Comparison of ENCODE assay signal across 19 mouse cellular contexts in genomic region chr10:80194441-80194840, GRCm38 (mm10). TPM values are rescaled to one million over a fixed set of nuclear protein-coding genes. Genes with fewer than 3 reads are reported as not detected.
A peak's percentile ranks its signal among the peaks of the same experiment; 100 is the strongest.
DNase-seq lines count a peak whose midpoint lies in the region; ATAC-seq and TF ChIP-seq lines count a peak whose summit lies in the region.
"Had no signal": no experiment of that assay in that cellular context is flagged by ENCODE, and none has a peak within 500 bp of the region (broad histone marks: within the 10 kb centered on the region; RNA-seq: fewer than 3 reads in every experiment).

No protein-coding gene starts in this region.

- no peak for ATAC-seq in forebrain, embryonic 12.5 days (ENCODE audit: low FRiP score)
- ATAC-seq in forebrain, embryonic 14.5 days, result no peak
- ATAC-seq in midbrain, postnatal 0 days (ENCODE audit: low FRiP score), result no peak
- ATAC-seq in midbrain, embryonic 14.5 days (ENCODE audit: low FRiP score, low TSS enrichment), result no peak
- no peak for ATAC-seq in CD4-positive, CD25-positive, alpha-beta regulatory T cell, adult 4 months
- ATAC-seq: lung, postnatal 0 days had no signal

- H3K4me2 ChIP-seq in forebrain, embryonic 12.5 days, result no peak overlapping the region
- no peak overlapping the region for H3K4me2 ChIP-seq in forebrain, embryonic 14.5 days (ENCODE audit: low read length)
- H3K4me2 ChIP-seq in midbrain, postnatal 0 days (ENCODE audit: low read depth, low read length, poor library complexity, severe bottlenecking), result no peak overlapping the region
- no peak overlapping the region for H3K4me2 ChIP-seq in midbrain, embryonic 14.5 days (ENCODE audit: low read length)
- H3K4me2 ChIP-seq: embryonic facial prominence, embryonic 13.5 days; heart, embryonic 12.5 days; liver, embryonic 15.5 days had no signal

- no peaks in the 10 kb centered on the region for H3K36me3 ChIP-seq in forebrain, embryonic 12.5 days (replicated peaks)
- H3K36me3 ChIP-seq in forebrain, embryonic 14.5 days (ENCODE audit: control insufficient read depth, insufficient read depth, low read length), result no peaks in the 10 kb centered on the region
- no peaks in the 10 kb centered on the region for H3K36me3 ChIP-seq in midbrain, embryonic 10.5 days
- H3K36me3 ChIP-seq in midbrain, postnatal 0 days (ENCODE audit: insufficient read depth, low read length), result no peaks in the 10 kb centered on the region
- no peaks in the 10 kb centered on the region for H3K36me3 ChIP-seq in embryonic facial prominence, embryonic 10.5 days (replicated peaks)
- 0 out of 2 replicates have a peak, but pooled peaks cover under 1% of the 10 kb centered on the region for H3K36me3 ChIP-seq in midbrain, embryonic 14.5 days (ENCODE audit: control insufficient read depth, insufficient read depth, low read length)
- H3K36me3 ChIP-seq: embryonic facial prominence, embryonic 13.5 days; heart, embryonic 12.5 days; liver, embryonic 15.5 days had no signal

- H3K27ac ChIP-seq in forebrain, embryonic 12.5 days, result peak overlapping the region; percentile 78
- no peak overlapping the region for H3K27ac ChIP-seq in forebrain, embryonic 14.5 days (ENCODE audit: low read depth, low read length)
- peak overlapping the region; percentile 96 for H3K27ac ChIP-seq in midbrain, embryonic 10.5 days (replicated peaks)
- no peak overlapping the region for H3K27ac ChIP-seq in midbrain, postnatal 0 days (ENCODE audit: low read depth, low read length)
- peak overlapping the region; percentile 12 for H3K27ac ChIP-seq in embryonic facial prominence, embryonic 10.5 days (replicated peaks)
- H3K27ac ChIP-seq in midbrain, embryonic 14.5 days (replicated peaks; ENCODE audit: low read depth, low read length), result peak overlapping the region; percentile 70
- H3K27ac ChIP-seq: embryonic facial prominence, embryonic 13.5 days; kidney, postnatal 0 days; layer of hippocampus, adult 2 months; liver, embryonic 15.5 days had no signal

- TF ChIP-seq CTCF in midbrain, postnatal 0 days (IDR thresholded peaks at IDR 0.05), result no peak

- H3K4me3 ChIP-seq in forebrain, embryonic 12.5 days (replicated peaks), result no peak overlapping the region
- H3K4me3 ChIP-seq in forebrain, embryonic 14.5 days (ENCODE audit: low read depth, low read length), result no peak overlapping the region
- H3K4me3 ChIP-seq in midbrain, embryonic 10.5 days, result peak overlapping the region; percentile 31
- H3K4me3 ChIP-seq in midbrain, postnatal 0 days (ENCODE audit: low read depth, low read length), result no peak overlapping the region
- no peak overlapping the region for H3K4me3 ChIP-seq in embryonic facial prominence, embryonic 10.5 days
- no peak overlapping the region for H3K4me3 ChIP-seq in midbrain, embryonic 14.5 days (replicated peaks; ENCODE audit: low read depth, low read length)
- H3K4me3 ChIP-seq: embryonic facial prominence, embryonic 13.5 days; heart, embryonic 12.5 days; layer of hippocampus, adult 2 months; liver, embryonic 15.5 days; myocyte had no signal

- no peak overlapping the region for H3K9ac ChIP-seq in forebrain, embryonic 12.5 days
- H3K9ac ChIP-seq in forebrain, embryonic 14.5 days (ENCODE audit: low read length), result no peak overlapping the region
- H3K9ac ChIP-seq in midbrain, postnatal 0 days (replicated peaks; ENCODE audit: low read length, poor library complexity, severe bottlenecking), result no peak overlapping the region
- H3K9ac ChIP-seq in midbrain, embryonic 14.5 days (replicated peaks; ENCODE audit: low read length), result peak overlapping the region; percentile 36; the same call in 1 of the 2 replicates
- H3K9ac ChIP-seq: embryonic facial prominence, embryonic 13.5 days; heart, embryonic 12.5 days; liver, embryonic 15.5 days had no signal

- 7% methylated on average over 8 of the region's 8 CpGs for WGBS in forebrain, embryonic 12.5 days
- WGBS in forebrain, embryonic 14.5 days, result 7% methylated on average over 8 of the region's 8 CpGs
- 14% methylated on average over 8 of the region's 8 CpGs for WGBS in midbrain, embryonic 10.5 days
- WGBS in midbrain, postnatal 0 days, result 20% methylated on average over 8 of the region's 8 CpGs
- WGBS in embryonic facial prominence, embryonic 10.5 days, result 44% methylated on average over 8 of the region's 8 CpGs
- WGBS in midbrain, embryonic 14.5 days, result 9% methylated on average over 8 of the region's 8 CpGs

- peaks cover 71% of the 10 kb centered on the region for H3K4me1 ChIP-seq in forebrain, embryonic 12.5 days
- H3K4me1 ChIP-seq in forebrain, embryonic 14.5 days (ENCODE audit: control insufficient read depth, insufficient read depth, low read length), result peaks cover 9% of the 10 kb centered on the region
- peaks cover 95% of the 10 kb centered on the region for H3K4me1 ChIP-seq in midbrain, embryonic 10.5 days
- no peaks in the 10 kb centered on the region for H3K4me1 ChIP-seq in midbrain, postnatal 0 days (ENCODE audit: insufficient read depth, low read length)
- peaks cover 53% of the 10 kb centered on the region for H3K4me1 ChIP-seq in embryonic facial prominence, embryonic 10.5 days
- H3K4me1 ChIP-seq in midbrain, embryonic 14.5 days (ENCODE audit: control insufficient read depth, insufficient read depth, low read length), result peaks cover 30% of the 10 kb centered on the region

- peaks cover 31% of the 10 kb centered on the region for H3K27me3 ChIP-seq in forebrain, embryonic 12.5 days
- H3K27me3 ChIP-seq in forebrain, embryonic 14.5 days (replicated peaks; ENCODE audit: control insufficient read depth, insufficient read depth, low read length), result no peaks in the 10 kb centered on the region
- H3K27me3 ChIP-seq in midbrain, embryonic 10.5 days (ENCODE audit: low read depth, poor library complexity, severe bottlenecking), result peaks cover 81% of the 10 kb centered on the region
- no peaks in the 10 kb centered on the region for H3K27me3 ChIP-seq in midbrain, postnatal 0 days (ENCODE audit: insufficient read depth, low read length)
- H3K27me3 ChIP-seq in embryonic facial prominence, embryonic 10.5 days (replicated peaks; ENCODE audit: low read depth, poor library complexity, severe bottlenecking), result peaks cover 60% of the 10 kb centered on the region
- H3K27me3 ChIP-seq in midbrain, embryonic 14.5 days (ENCODE audit: control insufficient read depth, insufficient read depth, low read length), result no peaks in the 10 kb centered on the region

- H3K9me3 ChIP-seq in forebrain, embryonic 12.5 days, result no peaks in the 10 kb centered on the region
- H3K9me3 ChIP-seq in forebrain, embryonic 14.5 days (replicated peaks; ENCODE audit: control insufficient read depth, low read length), result no peaks in the 10 kb centered on the region
- H3K9me3 ChIP-seq in midbrain, embryonic 10.5 days (replicated peaks), result no peaks in the 10 kb centered on the region
- H3K9me3 ChIP-seq in midbrain, postnatal 0 days (ENCODE audit: low read length), result no peaks in the 10 kb centered on the region
- no peaks in the 10 kb centered on the region for H3K9me3 ChIP-seq in embryonic facial prominence, embryonic 10.5 days
- H3K9me3 ChIP-seq in midbrain, embryonic 14.5 days (ENCODE audit: control insufficient read depth, low read length), result no peaks in the 10 kb centered on the region
- H3K9me3 ChIP-seq: embryonic facial prominence, embryonic 13.5 days; heart, embryonic 12.5 days; liver, embryonic 15.5 days had no signal

- DNase-seq in forebrain, embryonic 14.5 days (ENCODE audit: low spot score), result no peak
- DNase-seq in midbrain, embryonic 10.5 days (ENCODE audit: low spot score), result peak; percentile 66
- no peak for DNase-seq in midbrain, postnatal 0 days (ENCODE audit: low spot score)
- DNase-seq in embryonic facial prominence, embryonic 10.5 days (ENCODE audit: low spot score), result no peak
- no peak for DNase-seq in midbrain, embryonic 14.5 days
- DNase-seq: adrenal gland, postnatal 14 days; cerebellum, adult 18-20 months; heart, postnatal 4 days; kidney, adult 11 months; thymus, postnatal 25 days had no signal

RNA-seq across cellular contexts. Expression of gene Efna2, which starts 15.2 kb away (rescaled TPM):
- 36.4 and 48.9 TPM in 2 replicates for polyA plus RNA-seq in forebrain, embryonic 12.5 days (2016; fragmentation: Nextera tagmentation; extraction: Ambion mirVana)
- polyA plus RNA-seq in forebrain, embryonic 14.5 days (2014; fragmentation: Nextera tagmentation; extraction: Ambion mirVana), result 14.5 and 20.6 TPM in 2 replicates
- polyA plus RNA-seq in midbrain, embryonic 10.5 days (2016; fragmentation: Nextera tagmentation; extraction: Ambion mirVana), result 56.6 and 64.5 TPM in 2 replicates
- 45.1 and 51.1 TPM in 2 replicates for total RNA-seq in midbrain, postnatal 0 days (2014; rRNA removed)
- polyA plus RNA-seq in midbrain, postnatal 0 days (2015; fragmentation: Nextera tagmentation; extraction: Ambion mirVana), result 52.1 and 58.4 TPM in 2 replicates
- polyA plus RNA-seq in embryonic facial prominence, embryonic 10.5 days (2016; fragmentation: Nextera tagmentation; extraction: Ambion mirVana), result 45.2 and 50.1 TPM in 2 replicates
- 41.9 and 50.1 TPM in 2 replicates for polyA plus RNA-seq in midbrain, embryonic 14.5 days (2014; fragmentation: Nextera tagmentation; extraction: Ambion mirVana)
- under 1 TPM in 1 of 2 experiments, not detected in 1; 0.28 TPM for polyA plus RNA-seq in CD4-positive, CD25-positive, alpha-beta regulatory T cell, adult 4 months (2017; shearing (Covaris generic))

RNA-seq across cellular contexts. Expression of gene 1600002K03Rik, which starts 21.7 kb away (rescaled TPM):
- polyA plus RNA-seq in forebrain, embryonic 12.5 days (2016; fragmentation: Nextera tagmentation; extraction: Ambion mirVana), result 11.1 and 11.6 TPM in 2 replicates
- polyA plus RNA-seq in forebrain, embryonic 14.5 days (2014; fragmentation: Nextera tagmentation; extraction: Ambion mirVana), result 7.2 and 9.0 TPM in 2 replicates
- polyA plus RNA-seq in midbrain, embryonic 10.5 days (2016; fragmentation: Nextera tagmentation; extraction: Ambion mirVana), result 10.6 and 11.2 TPM in 2 replicates
- total RNA-seq in midbrain, postnatal 0 days (2014; rRNA removed), result 2.3 and 2.8 TPM in 2 replicates
- polyA plus RNA-seq in midbrain, postnatal 0 days (2015; fragmentation: Nextera tagmentation; extraction: Ambion mirVana), result 4.1 and 5.3 TPM in 2 replicates
- polyA plus RNA-seq in embryonic facial prominence, embryonic 10.5 days (2016; fragmentation: Nextera tagmentation; extraction: Ambion mirVana), result 10.8 and 12.0 TPM in 2 replicates
- polyA plus RNA-seq in midbrain, embryonic 14.5 days (2014; fragmentation: Nextera tagmentation; extraction: Ambion mirVana), result 5.7 and 9.9 TPM in 2 replicates
- 10 to 100 TPM; 21.6 to 23.5 TPM for polyA plus RNA-seq in CD4-positive, CD25-positive, alpha-beta regulatory T cell, adult 4 months (2017; shearing (Covaris generic))

RNA-seq across cellular contexts. Expression of gene Cirbp, which starts 28.7 kb away (rescaled TPM):
- 224 and 240 TPM in 2 replicates for polyA plus RNA-seq in forebrain, embryonic 12.5 days (2016; fragmentation: Nextera tagmentation; extraction: Ambion mirVana)
- 239 and 266 TPM in 2 replicates for polyA plus RNA-seq in forebrain, embryonic 14.5 days (2014; fragmentation: Nextera tagmentation; extraction: Ambion mirVana)
- polyA plus RNA-seq in midbrain, embryonic 10.5 days (2016; fragmentation: Nextera tagmentation; extraction: Ambion mirVana), result 91.8 and 135 TPM in 2 replicates
- 315 and 337 TPM in 2 replicates for total RNA-seq in midbrain, postnatal 0 days (2014; rRNA removed)
- polyA plus RNA-seq in midbrain, postnatal 0 days (2015; fragmentation: Nextera tagmentation; extraction: Ambion mirVana), result 760 and 829 TPM in 2 replicates
- polyA plus RNA-seq in embryonic facial prominence, embryonic 10.5 days (2016; fragmentation: Nextera tagmentation; extraction: Ambion mirVana), result 93.2 and 110 TPM in 2 replicates
- 295 and 421 TPM in 2 replicates for polyA plus RNA-seq in midbrain, embryonic 14.5 days (2014; fragmentation: Nextera tagmentation; extraction: Ambion mirVana)
- 100 to 1,000 TPM; 124 to 272 TPM for polyA plus RNA-seq in CD4-positive, CD25-positive, alpha-beta regulatory T cell, adult 4 months (2017; shearing (Covaris generic))

RNA-seq across cellular contexts. Expression of gene Mum1, which starts 31.8 kb away (rescaled TPM):
- polyA plus RNA-seq in forebrain, embryonic 12.5 days (2016; fragmentation: Nextera tagmentation; extraction: Ambion mirVana), result 55.5 and 58.4 TPM in 2 replicates
- polyA plus RNA-seq in forebrain, embryonic 14.5 days (2014; fragmentation: Nextera tagmentation; extraction: Ambion mirVana), result 39.6 and 42.4 TPM in 2 replicates
- polyA plus RNA-seq in midbrain, embryonic 10.5 days (2016; fragmentation: Nextera tagmentation; extraction: Ambion mirVana), result 154 and 166 TPM in 2 replicates
- total RNA-seq in midbrain, postnatal 0 days (2014; rRNA removed), result 45.1 and 60.9 TPM in 2 replicates
- 42.4 and 49.6 TPM in 2 replicates for polyA plus RNA-seq in midbrain, postnatal 0 days (2015; fragmentation: Nextera tagmentation; extraction: Ambion mirVana)
- 95.9 and 98.1 TPM in 2 replicates for polyA plus RNA-seq in embryonic facial prominence, embryonic 10.5 days (2016; fragmentation: Nextera tagmentation; extraction: Ambion mirVana)
- 51.5 and 65.4 TPM in 2 replicates for polyA plus RNA-seq in midbrain, embryonic 14.5 days (2014; fragmentation: Nextera tagmentation; extraction: Ambion mirVana)
- polyA plus RNA-seq in CD4-positive, CD25-positive, alpha-beta regulatory T cell, adult 4 months (2017; shearing (Covaris generic)), result 10 to 100 TPM; 73.3 to 96.9 TPM

RNA-seq across cellular contexts. Expression of gene Midn, which starts 46.4 kb away (rescaled TPM):
- polyA plus RNA-seq in forebrain, embryonic 12.5 days (2016; fragmentation: Nextera tagmentation; extraction: Ambion mirVana), result 45.0 and 50.3 TPM in 2 replicates
- 67.0 and 73.6 TPM in 2 replicates for polyA plus RNA-seq in forebrain, embryonic 14.5 days (2014; fragmentation: Nextera tagmentation; extraction: Ambion mirVana)
- polyA plus RNA-seq in midbrain, embryonic 10.5 days (2016; fragmentation: Nextera tagmentation; extraction: Ambion mirVana), result 17.8 and 19.7 TPM in 2 replicates
- 114 and 143 TPM in 2 replicates for total RNA-seq in midbrain, postnatal 0 days (2014; rRNA removed)
- 16.3 and 17.2 TPM in 2 replicates for polyA plus RNA-seq in midbrain, postnatal 0 days (2015; fragmentation: Nextera tagmentation; extraction: Ambion mirVana)
- 22.2 TPM in 2 replicates for polyA plus RNA-seq in embryonic facial prominence, embryonic 10.5 days (2016; fragmentation: Nextera tagmentation; extraction: Ambion mirVana)
- 62.6 and 65.6 TPM in 2 replicates for polyA plus RNA-seq in midbrain, embryonic 14.5 days (2014; fragmentation: Nextera tagmentation; extraction: Ambion mirVana)
- polyA plus RNA-seq in CD4-positive, CD25-positive, alpha-beta regulatory T cell, adult 4 months (2017; shearing (Covaris generic)), result 1 to 10 TPM; 4.6 to 8.2 TPM

Comparison
In these comparisons a context has a peak if more than half of its experiments do, and no peak if none do; other contexts are left out.
1. H3K27ac ChIP-seq: peak in forebrain, embryonic 12.5 days (single experiment), midbrain, embryonic 10.5 days (single experiment), embryonic facial prominence, embryonic 10.5 days (single experiment) and midbrain, embryonic 14.5 days (single experiment); none in forebrain, embryonic 14.5 days (single experiment) and midbrain, postnatal 0 days (single experiment).
2. RNA of gene Efna2, which starts 15.2 kb away (polyA plus RNA-seq): 56.6 to 64.5 TPM in midbrain, embryonic 10.5 days, 52.1 to 58.4 TPM in midbrain, postnatal 0 days, 36.4 to 48.9 TPM in forebrain, embryonic 12.5 days, 45.2 to 50.1 TPM in embryonic facial prominence, embryonic 10.5 days, 41.9 to 50.1 TPM in midbrain, embryonic 14.5 days and 14.5 to 20.6 TPM in forebrain, embryonic 14.5 days; 0.28 TPM in CD4-positive, CD25-positive, alpha-beta regulatory T cell, adult 4 months; every median in the first group is over 10 times any median in the second.